Mouse (Mus musculus) erythroblast, embryonic 14.5 days (primary cell): Measurements from ENCODE around the gene 2010003K11Rik.

Experiments used
- GATA1 ChIP-seq: IDR thresholded peaks from 2 replicates; pipeline ENCODE4 v1.6.1; 2012; ENCODE audit warnings: low read length, inconsistent platforms, mixed read lengths
- TAL1 ChIP-seq: IDR thresholded peaks from 3 replicates; pipeline ENCODE4 v1.6.1; 2012; ENCODE audit warnings: low read length, inconsistent platforms, mixed read lengths

DNA sequence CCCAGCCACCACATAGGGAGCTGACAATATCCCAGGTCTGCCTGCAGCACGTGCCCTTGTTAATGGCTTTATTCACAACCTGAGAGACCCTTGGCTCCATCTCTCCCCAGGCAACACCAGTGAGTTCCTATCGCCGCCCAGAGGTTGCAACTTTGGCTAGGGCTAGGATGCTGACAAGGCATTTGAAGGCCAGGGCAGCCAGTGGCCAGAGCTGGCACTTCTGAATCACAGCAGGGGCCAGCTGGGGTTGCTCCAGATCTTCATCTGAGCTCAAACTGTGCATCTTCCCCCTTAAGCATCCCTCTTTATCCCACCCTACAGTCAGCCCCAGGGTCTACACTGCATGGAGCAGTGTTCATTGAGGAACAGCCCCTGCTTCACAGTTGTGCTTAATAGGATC is 23.6 kb downstream of the 2010003K11Rik start:
- TF ChIP-seq GATA1 (no peak), TAL1 (no peak)
